Mouse (Mus musculus): Measurements from ENCODE around the gene Dpf3. TPM values are rescaled to one million over a fixed set of nuclear protein-coding genes. Genes with fewer than 3 reads are reported as not detected.

The Dpf3 gene
- total RNA-seq, 2 experiments from 2014 or later: 6.0 to 7.0 TPM

DNA sequence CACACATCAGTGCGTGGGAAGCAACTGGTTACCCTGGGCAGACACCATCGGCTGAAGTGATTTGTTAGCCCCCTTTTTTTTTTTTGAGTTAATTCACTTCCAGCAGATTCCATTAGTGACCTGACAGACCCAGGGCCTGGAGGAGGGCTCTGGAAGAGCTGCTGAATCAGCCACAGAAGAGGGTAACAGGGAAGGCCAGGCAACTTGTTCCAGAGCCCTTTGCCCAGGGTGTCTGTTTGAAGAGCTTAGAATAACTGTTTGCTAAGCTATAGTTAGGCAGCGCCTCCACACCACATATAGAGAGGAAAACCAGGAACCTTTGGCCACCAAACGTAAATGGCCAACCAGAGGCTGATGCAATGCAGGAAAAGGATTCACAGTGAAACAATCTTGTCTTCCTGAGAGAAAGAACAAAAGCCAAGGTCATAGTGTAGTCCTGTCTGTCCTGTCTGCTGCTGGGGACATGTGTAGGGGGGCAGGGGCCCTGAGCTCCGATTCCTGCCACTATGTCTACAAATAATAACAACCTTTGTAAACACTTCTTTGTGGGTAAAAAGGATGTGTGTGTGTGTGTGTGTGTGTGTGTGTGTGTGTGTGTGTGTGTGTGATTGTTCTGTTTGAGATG, 32.7 kb downstream of the Dpf3 start:
- no peak overlapping the region for H3K4me3 ChIP-seq
- intact Hi-C loops (cut with DNase I): no loop called here
- DNase-seq (ENCODE audit: extremely low spot score in 1 of 2, low spot score in 2 of 2): no peak
- no peak for TF ChIP-seq CTCF (IDR thresholded peaks at IDR 0.05)
- no peak overlapping the region for H3K27ac ChIP-seq

DNA sequence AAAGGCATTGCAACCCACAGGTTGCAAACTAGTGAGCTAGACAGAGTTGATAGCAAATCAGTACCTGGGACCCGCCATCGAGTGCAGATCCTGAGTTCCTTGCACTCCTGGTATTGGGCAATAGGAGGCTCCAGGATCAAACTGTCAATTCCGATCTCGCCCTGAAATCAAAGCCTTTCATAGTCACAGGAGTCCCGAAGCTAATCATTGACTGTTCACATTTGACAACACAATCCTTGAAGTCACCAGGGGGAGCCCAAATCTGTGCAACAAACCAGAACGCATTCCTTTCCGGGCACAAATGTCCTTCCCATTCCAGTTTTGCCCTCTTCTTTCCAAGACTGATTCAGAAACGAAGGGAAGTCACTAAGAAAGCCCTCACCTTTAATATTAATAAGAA, 35.7 kb downstream of the Dpf3 start:
- Histone ChIP-seq H3K4me3 (no peak overlapping the region), H3K27ac (no peak overlapping the region)
- intact Hi-C loops (cut with DNase I): no loop called here
- no peak; the same call in 1 of the 2 replicates for TF ChIP-seq CTCF (IDR thresholded peaks at IDR 0.05)
- DNase-seq (ENCODE audit: extremely low spot score in 1 of 2, low spot score in 2 of 2): no peak

DNA sequence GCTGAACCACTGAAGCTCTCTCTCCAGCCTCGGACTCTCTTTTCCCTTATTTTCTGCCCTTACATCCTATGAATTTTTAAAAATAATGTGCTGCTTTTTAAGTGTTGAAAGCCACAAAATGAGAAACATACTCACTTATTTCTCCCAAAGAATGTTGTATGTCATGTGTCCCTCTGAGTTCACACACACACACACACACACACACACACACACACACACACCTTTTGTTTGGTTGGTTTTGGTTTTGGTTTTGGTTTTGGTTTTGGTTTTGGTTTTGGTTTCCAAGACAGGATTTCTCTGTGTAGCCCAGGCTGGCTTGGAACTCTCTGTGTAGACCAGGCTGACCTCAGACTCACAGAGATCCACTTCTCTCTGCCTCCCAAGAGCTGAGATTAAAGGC, 37.0 kb downstream of the Dpf3 start:
- no peak overlapping the region for H3K4me3 ChIP-seq
- DNase-seq (ENCODE audit: extremely low spot score in 1 of 2, low spot score in 2 of 2): no peak
- no peak overlapping the region for H3K27ac ChIP-seq
- TF ChIP-seq CTCF (IDR thresholded peaks at IDR 0.05): no peak
- intact Hi-C loops (cut with DNase I): no loop called here

DNA sequence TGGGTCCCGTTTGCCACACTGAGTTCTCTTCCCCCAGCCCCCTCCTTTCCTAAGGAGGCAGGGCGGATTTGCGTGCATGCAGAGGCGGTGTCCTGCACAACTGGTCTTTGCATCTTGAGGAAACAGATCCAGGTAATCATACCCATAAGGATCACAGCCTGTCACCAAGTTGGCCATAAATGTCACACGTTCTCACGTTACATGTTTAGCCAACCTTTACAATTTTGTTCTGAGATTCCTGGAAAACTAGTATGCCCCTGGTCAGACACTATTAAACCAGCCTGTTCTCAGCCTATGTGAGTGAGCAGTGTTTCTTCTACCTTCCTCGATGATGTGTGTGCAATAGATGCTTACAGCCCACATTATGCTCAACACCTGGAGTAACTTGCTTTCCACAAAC, 38.3 kb downstream of the Dpf3 start:
- intact Hi-C loops (cut with DNase I): no loop called here
- H3K4me3 ChIP-seq: no peak overlapping the region
- no peak for TF ChIP-seq CTCF (IDR thresholded peaks at IDR 0.05)
- DNase-seq (ENCODE audit: extremely low spot score in 1 of 2, low spot score in 2 of 2): no peak
- H3K27ac ChIP-seq: no peak overlapping the region

DNA sequence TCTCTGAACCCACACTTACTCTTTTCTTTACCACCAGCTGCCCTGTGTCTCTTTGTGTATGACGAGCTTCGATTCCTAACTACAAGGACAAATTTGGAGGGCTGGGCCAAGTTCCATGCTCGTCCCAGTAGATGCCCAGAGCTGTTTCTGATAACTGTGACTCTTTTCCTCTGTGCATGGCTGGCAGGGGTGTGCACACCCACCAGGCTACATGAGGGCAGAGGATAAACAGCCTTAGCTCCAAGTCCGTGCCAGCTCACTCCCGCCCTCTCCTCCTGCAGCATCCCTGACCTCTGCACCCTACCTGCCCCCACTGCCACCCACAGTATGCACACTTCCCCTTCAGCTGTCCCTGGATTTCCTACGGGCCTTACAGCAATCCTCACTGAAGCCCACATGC, 41.9 kb downstream of the Dpf3 start:
- no peak overlapping the region for H3K4me3 ChIP-seq
- H3K27ac ChIP-seq: no peak overlapping the region
- no peak for TF ChIP-seq CTCF (IDR thresholded peaks at IDR 0.05)
- intact Hi-C loops (cut with DNase I): no loop called here
- DNase-seq (ENCODE audit: extremely low spot score in 1 of 2, low spot score in 2 of 2): no peak

DNA sequence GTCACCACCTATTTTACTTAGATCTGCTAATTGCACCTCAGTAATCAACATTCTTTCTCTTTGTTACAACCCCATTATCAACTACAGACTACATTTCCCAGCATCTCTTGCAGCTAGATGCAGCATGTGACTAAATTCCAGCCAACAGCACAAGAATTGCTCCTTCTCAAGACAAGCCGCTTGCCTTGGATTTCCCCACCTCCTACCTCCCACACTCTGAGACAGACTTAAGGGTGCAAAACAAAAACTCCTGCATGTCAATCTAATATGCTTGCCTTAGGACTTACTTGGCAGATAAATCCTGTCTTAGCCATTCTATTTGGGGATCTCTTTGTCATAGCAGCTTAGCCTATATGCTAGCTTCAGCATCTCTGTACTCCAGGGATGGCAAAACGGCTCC, 43.1 kb downstream of the Dpf3 start:
- DNase-seq (ENCODE audit: extremely low spot score in 1 of 2, low spot score in 2 of 2): peak in 1 of 2 experiments; percentile 13
- TF ChIP-seq CTCF (IDR thresholded peaks at IDR 0.05): no peak
- intact Hi-C loops (cut with DNase I): no loop called here
- H3K27ac ChIP-seq: no peak overlapping the region
- no peak overlapping the region for H3K4me3 ChIP-seq

DNA sequence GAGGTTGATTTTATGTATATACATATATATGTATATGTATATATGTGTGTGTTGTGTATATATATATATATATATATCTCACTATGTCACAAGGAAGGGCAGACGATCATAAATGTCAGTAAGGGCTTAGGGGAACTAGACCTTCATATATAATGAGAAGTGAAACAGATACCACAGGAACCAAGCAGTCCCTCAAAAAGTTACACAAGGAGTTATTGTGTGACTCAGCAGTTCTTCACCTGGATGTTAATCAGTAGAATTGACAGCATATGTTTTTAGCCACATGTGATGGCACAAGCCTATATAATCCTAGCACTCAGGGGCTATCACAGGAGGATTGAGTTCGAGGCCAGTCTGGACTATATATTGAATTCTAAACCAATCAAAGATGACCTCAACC, 49.5 kb downstream of the Dpf3 start:
- H3K27ac ChIP-seq: no peak overlapping the region
- no peak for DNase-seq (ENCODE audit: extremely low spot score in 1 of 2, low spot score in 2 of 2)
- TF ChIP-seq CTCF (IDR thresholded peaks at IDR 0.05): no peak
- intact Hi-C loops (cut with DNase I): no loop called here
- H3K4me3 ChIP-seq: no peak overlapping the region

DNA sequence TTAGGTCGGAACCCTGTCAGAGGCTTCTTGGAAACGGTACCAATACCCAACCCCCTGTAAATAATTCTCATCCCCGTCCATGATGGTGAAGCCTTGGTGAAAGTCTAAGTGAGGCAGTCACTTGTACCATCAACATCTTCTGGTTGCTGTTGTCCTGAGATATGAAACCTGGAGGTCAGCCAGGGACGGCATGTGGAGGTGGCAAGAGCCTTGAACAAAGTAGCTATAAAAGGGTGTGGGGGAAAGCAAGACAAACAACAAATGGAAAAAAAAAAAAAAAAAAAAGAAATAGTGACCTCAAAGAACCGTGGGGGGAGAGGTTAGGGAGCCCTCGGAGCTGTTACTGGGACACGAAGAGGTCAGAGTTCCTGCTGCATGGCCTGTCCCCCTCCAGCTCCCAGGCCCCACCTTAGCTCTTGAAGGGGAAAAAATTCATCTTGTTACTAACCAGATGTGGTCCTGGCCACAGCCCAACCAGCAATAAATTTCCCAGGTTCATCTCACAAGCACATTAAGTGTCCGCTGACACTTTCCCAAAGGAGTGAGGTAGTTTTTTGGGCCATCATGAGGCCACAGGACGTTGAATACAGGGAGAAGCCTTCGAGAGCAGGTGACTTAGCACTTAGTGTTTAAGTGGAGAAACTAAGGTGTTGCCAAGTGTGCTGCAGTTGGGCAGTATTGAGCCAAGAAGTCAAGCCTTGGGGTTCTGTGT, 53.4 kb downstream of the Dpf3 start:
- no peak for DNase-seq (ENCODE audit: extremely low spot score in 1 of 2, low spot score in 2 of 2)
- intact Hi-C loops (cut with DNase I): no loop called here
- TF ChIP-seq CTCF (IDR thresholded peaks at IDR 0.05): no peak
- Histone ChIP-seq H3K27ac (no peak overlapping the region), H3K4me3 (no peak overlapping the region)

DNA sequence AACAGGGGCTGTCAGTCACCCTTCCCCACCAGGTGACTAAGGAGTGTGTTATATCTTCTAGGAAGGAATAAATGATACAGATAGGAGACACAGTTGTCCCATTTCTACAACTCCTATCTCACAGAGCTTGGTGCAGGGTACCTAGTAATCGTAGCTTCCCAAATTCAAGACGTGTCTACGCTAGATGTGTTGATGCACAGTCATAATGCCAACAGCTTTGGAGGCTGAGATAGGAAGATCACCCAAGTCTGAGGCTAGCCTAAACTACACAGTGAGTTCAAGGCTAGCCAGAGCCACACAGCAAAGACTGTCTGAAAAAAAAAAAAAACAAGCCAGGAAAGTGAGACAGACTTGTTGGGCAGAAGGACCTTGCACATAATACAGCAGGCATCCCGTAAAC, 54.1 kb downstream of the Dpf3 start:
- DNase-seq (ENCODE audit: extremely low spot score in 1 of 2, low spot score in 2 of 2): no peak
- no peak overlapping the region for H3K27ac ChIP-seq
- no peak for TF ChIP-seq CTCF (IDR thresholded peaks at IDR 0.05)
- intact Hi-C loops (cut with DNase I): no loop called here
- H3K4me3 ChIP-seq: no peak overlapping the region

DNA sequence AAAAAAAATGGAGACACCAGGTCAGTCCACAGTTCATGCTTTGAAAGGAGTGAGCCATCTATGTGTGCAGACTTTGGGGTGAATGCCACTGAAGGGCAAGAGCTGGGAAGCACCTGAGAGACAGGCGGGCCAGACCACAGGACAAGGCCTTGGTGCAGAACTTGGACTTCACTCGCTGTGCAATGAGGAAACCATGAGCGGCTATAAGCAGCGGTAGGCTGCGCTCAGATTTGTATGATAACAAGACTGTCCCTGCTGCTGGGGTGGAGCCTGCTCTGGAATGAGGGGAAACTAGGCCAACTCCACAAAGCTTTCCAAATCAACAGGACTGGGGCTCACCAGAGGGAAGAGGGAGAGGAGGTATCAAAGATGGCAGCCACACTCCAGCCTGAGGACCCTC, 57.3 kb downstream of the Dpf3 start:
- no peak overlapping the region for H3K4me3 ChIP-seq
- intact Hi-C loops (cut with DNase I): no loop called here

DNA sequence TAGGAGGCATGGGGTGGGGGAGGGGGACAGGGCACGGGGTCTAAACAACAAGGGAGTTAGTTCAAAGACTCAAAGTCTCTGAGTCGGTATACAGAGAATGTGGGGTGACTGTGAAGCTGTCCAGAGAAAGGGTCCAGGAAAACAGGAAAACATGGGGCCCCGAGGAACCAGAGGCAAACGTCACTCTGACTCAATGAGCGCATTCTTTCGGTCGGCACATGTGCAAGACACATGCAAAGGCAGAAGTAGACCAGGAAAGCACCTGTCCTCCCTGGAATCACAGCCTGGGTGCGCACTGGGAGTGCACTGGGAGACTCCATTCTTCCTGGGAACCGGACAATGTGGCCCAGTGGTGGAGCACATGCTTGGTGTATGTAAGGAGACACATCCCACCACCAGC, 59.5 kb downstream of the Dpf3 start:
- H3K4me3 ChIP-seq: no peak overlapping the region
- no peak for DNase-seq (ENCODE audit: extremely low spot score in 1 of 2, low spot score in 2 of 2)
- intact Hi-C loops (cut with DNase I): no loop called here
- H3K27ac ChIP-seq: no peak overlapping the region
- TF ChIP-seq CTCF (IDR thresholded peaks at IDR 0.05): no peak

More for the DNA sequence above, 57.3 kb downstream of the Dpf3 start:
- no peak overlapping the region for H3K27ac ChIP-seq
- no peak for TF ChIP-seq CTCF (IDR thresholded peaks at IDR 0.05)
- DNase-seq (ENCODE audit: extremely low spot score in 1 of 2, low spot score in 2 of 2): no peak

DNA sequence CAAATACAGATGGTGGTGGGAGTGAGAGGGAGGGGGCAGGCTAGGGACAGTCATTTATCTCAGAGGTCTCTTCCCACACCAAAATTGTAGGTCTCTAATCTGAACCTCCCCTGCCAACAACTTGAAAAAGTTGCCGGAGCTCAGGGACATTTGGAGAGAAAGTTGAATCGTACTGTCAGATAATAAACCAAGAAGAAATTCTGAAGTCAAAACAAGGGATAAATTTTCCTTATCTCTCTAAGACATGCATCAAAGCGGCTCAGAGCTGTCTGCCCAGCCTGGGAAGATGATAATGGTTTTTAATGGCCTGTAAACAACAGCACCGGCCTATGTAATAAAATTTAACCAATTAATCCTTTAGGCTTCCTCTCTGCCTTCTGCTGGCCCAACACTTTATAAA, 59.9 kb downstream of the Dpf3 start:
- intact Hi-C loops (cut with DNase I): no loop called here
- Histone ChIP-seq H3K4me3 (no peak overlapping the region), H3K27ac (no peak overlapping the region)
- DNase-seq (ENCODE audit: extremely low spot score in 1 of 2, low spot score in 2 of 2): no peak
- TF ChIP-seq CTCF (IDR thresholded peaks at IDR 0.05): no peak

DNA sequence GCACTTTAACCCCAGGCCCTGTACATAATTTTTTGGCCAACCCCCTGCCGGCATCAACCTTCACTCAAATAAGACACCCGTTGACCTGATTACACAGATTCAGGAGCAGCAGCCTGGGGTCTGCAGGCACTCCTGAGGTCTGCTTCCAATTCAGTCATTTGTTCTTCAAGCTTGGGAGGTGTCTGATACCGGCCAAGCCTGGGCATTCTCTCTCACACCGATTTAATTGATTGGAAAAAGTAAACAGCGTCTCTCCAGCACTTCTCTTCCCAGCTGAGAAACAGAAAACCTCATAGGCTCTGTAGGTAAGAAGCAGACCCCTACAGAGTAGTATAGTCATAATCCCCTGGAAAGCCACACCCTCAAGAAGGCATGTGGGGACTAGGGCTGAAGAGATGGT, 61.2 kb downstream of the Dpf3 start:
- H3K4me3 ChIP-seq: no peak overlapping the region
- no peak for DNase-seq (ENCODE audit: extremely low spot score in 1 of 2, low spot score in 2 of 2)
- H3K27ac ChIP-seq: no peak overlapping the region
- intact Hi-C loops (cut with DNase I): no loop called here
- no peak for TF ChIP-seq CTCF (IDR thresholded peaks at IDR 0.05)

Measured in left cerebral cortex, adult 2 months (tissue).